Mouse (Mus musculus) hindbrain, embryonic 13.5 days (tissue): ENCODE results near the gene Mgat4a. TPM values are rescaled to one million over a fixed set of nuclear protein-coding genes. Genes with fewer than 3 reads are reported as not detected.

Source experiments
- ATAC-seq: fragments of 200-750 bp; cut with Nextera tagmentation; 2 replicates; pipeline ENCODE4 v1.8.0; 2017; ENCODE audit warnings: moderate TSS enrichment; ENCODE audit not compliant: low FRiP score
- H3K27ac ChIP-seq: fragments of 300-500 bp; sonication (generic); 2 replicates; pipeline ENCODE4 v1.5.1; 2015; ENCODE audit warnings: inconsistent platforms, mild to moderate bottlenecking, moderate library complexity
- H3K27me3 ChIP-seq: fragments of 300-500 bp; sonication (generic); 2 replicates; pipeline ENCODE4 v1.6.1; 2015; ENCODE audit warnings: mild to moderate bottlenecking, inconsistent platforms
- H3K36me3 ChIP-seq: fragments of 300-500 bp; sonication (generic); 2 replicates; pipeline ENCODE4 v1.6.1; 2015; ENCODE audit warnings: mild to moderate bottlenecking, inconsistent platforms
- H3K4me1 ChIP-seq: fragments of 300-500 bp; sonication (generic); replicated peaks from 2 replicates; pipeline ENCODE4 v1.6.1; 2015; ENCODE audit warnings: inconsistent platforms
- H3K4me2 ChIP-seq: fragments of 300-500 bp; sonication (generic); 2 replicates; pipeline ENCODE4 v1.6.1; 2015; ENCODE audit warnings: inconsistent platforms, mild to moderate bottlenecking, moderate library complexity
- H3K4me3 ChIP-seq: fragments of 300-500 bp; sonication (generic); 2 replicates; pipeline ENCODE4 v1.5.1; 2015; ENCODE audit warnings: mild to moderate bottlenecking, inconsistent platforms
- H3K9ac ChIP-seq: fragments of 300-500 bp; sonication (generic); 2 replicates; pipeline ENCODE4 v1.6.1; 2015; ENCODE audit warnings: mild to moderate bottlenecking, inconsistent platforms
- H3K9me3 ChIP-seq: fragments of 300-500 bp; sonication (generic); 2 replicates; pipeline ENCODE4 v1.6.1; 2016; ENCODE audit warnings: inconsistent platforms
- WGBS: fragments of 180-500 bp; shearing (Covaris S2); methylation state at CpG from one replicate; pipeline ENCODE4 v1.1.7; 2015; 5-methylcytosine and 5-hydroxymethylcytosine counted together
- polyA plus RNA-seq: library from polyadenylated mRNA; unstranded; fragments of >200 nt; fragmentation: Nextera tagmentation; extraction: Ambion mirVana; gene quantifications from 2 replicates; pipeline ENCODE4 v1.2.1, GENCODE M21; 2015

Mgat4a gene
- polyA plus RNA-seq, 1 experiment from 2014 or later: 8.0 TPM

GRCm38 (mm10) chr1:37486439-37486838 is 54.4 kb downstream of the Mgat4a start:
- H3K36me3 ChIP-seq: peaks cover 17% of the 10 kb centered on the region
- no peak for ATAC-seq
- no peak overlapping the region for H3K4me3 ChIP-seq
- no peak overlapping the region for H3K9ac ChIP-seq
- H3K4me1 ChIP-seq: no peaks in the 10 kb centered on the region
- H3K9me3 ChIP-seq: no peaks in the 10 kb centered on the region
- H3K27ac ChIP-seq: no peak overlapping the region
- WGBS: 94% methylated on average over 1 of the region's 1 CpGs
- peaks cover 15% of the 10 kb centered on the region for H3K27me3 ChIP-seq
- no peak overlapping the region for H3K4me2 ChIP-seq

GRCm38 (mm10) chr1:37484612-37485011 is 56.2 kb downstream of the Mgat4a start:
- peaks cover 5% of the 10 kb centered on the region; the same call in 1 of the 2 replicates for H3K27me3 ChIP-seq
- no peaks in the 10 kb centered on the region for H3K9me3 ChIP-seq
- ATAC-seq: no peak
- no peak overlapping the region for H3K4me2 ChIP-seq
- no peak overlapping the region for H3K9ac ChIP-seq
- peaks cover 14% of the 10 kb centered on the region for H3K36me3 ChIP-seq
- H3K4me3 ChIP-seq: no peak overlapping the region
- H3K4me1 ChIP-seq: no peaks in the 10 kb centered on the region
- H3K27ac ChIP-seq: no peak overlapping the region
- 92% methylated on average over 4 of the region's 4 CpGs for WGBS

- 98% methylated on average over 2 of the region's 2 CpGs for WGBS
- Histone ChIP-seq H3K9me3 (no peaks in the 10 kb centered on the region), H3K27me3 (no peaks in the 10 kb centered on the region), H3K27ac (no peak overlapping the region), H3K4me2 (no peak overlapping the region), H3K4me1 (no peaks in the 10 kb centered on the region), H3K9ac (no peak overlapping the region), H3K4me3 (no peak overlapping the region), H3K36me3 (no peaks in the 10 kb centered on the region)
- no peak for ATAC-seq
Measured at GRCm38 (mm10) chr1:37481331-37481730, 59.5 kb downstream of the Mgat4a start.

- Histone ChIP-seq H3K27me3 (no peaks in the 10 kb centered on the region), H3K9ac (no peak overlapping the region), H3K36me3 (no peaks in the 10 kb centered on the region), H3K4me1 (no peaks in the 10 kb centered on the region), H3K9me3 (no peaks in the 10 kb centered on the region), H3K4me2 (no peak overlapping the region), H3K4me3 (no peak overlapping the region), H3K27ac (no peak overlapping the region)
- ATAC-seq: no peak
- WGBS: 92% methylated on average over 6 of the region's 6 CpGs
Measured at GRCm38 (mm10) chr1:37480731-37481130, 60.1 kb downstream of the Mgat4a start.

GRCm38 (mm10) chr1:37479759-37480158 is 61.1 kb downstream of the Mgat4a start:
- no peak overlapping the region for H3K4me3 ChIP-seq
- H3K9me3 ChIP-seq: no peaks in the 10 kb centered on the region

GRCm38 (mm10) chr1:37479074-37479473 is 61.7 kb downstream of the Mgat4a start:
- Histone ChIP-seq H3K4me1 (no peaks in the 10 kb centered on the region), H3K9ac (no peak overlapping the region), H3K9me3 (no peaks in the 10 kb centered on the region), H3K27ac (no peak overlapping the region), H3K4me2 (no peak overlapping the region), H3K36me3 (no peaks in the 10 kb centered on the region), H3K4me3 (no peak overlapping the region), H3K27me3 (no peaks in the 10 kb centered on the region)
- 72% methylated on average over 9 of the region's 9 CpGs for WGBS
- no peak for ATAC-seq

More at GRCm38 (mm10) chr1:37479759-37480158, 61.1 kb downstream of the Mgat4a start:
- no peaks in the 10 kb centered on the region for H3K27me3 ChIP-seq
- no peaks in the 10 kb centered on the region for H3K4me1 ChIP-seq
- no peaks in the 10 kb centered on the region for H3K36me3 ChIP-seq
- no peak overlapping the region for H3K27ac ChIP-seq
- 86% methylated on average over 8 of the region's 8 CpGs for WGBS
- no peak for ATAC-seq
- H3K4me2 ChIP-seq: no peak overlapping the region
- H3K9ac ChIP-seq: no peak overlapping the region

- Histone ChIP-seq H3K4me1 (no peaks in the 10 kb centered on the region), H3K9me3 (no peaks in the 10 kb centered on the region), H3K27ac (no peak overlapping the region), H3K27me3 (no peaks in the 10 kb centered on the region), H3K4me3 (no peak overlapping the region), H3K36me3 (no peaks in the 10 kb centered on the region), H3K9ac (no peak overlapping the region), H3K4me2 (no peak overlapping the region)
- ATAC-seq: no peak
- 79% methylated on average over 7 of the region's 7 CpGs for WGBS
Measured at GRCm38 (mm10) chr1:37478416-37478815, 62.4 kb downstream of the Mgat4a start.

- no peak overlapping the region for H3K27ac ChIP-seq
- no peak overlapping the region for H3K4me3 ChIP-seq
- H3K4me2 ChIP-seq: no peak overlapping the region
- H3K9ac ChIP-seq: no peak overlapping the region
- H3K4me1 ChIP-seq: no peaks in the 10 kb centered on the region
- WGBS: 74% methylated on average over 5 of the region's 5 CpGs
- no peaks in the 10 kb centered on the region for H3K27me3 ChIP-seq
- H3K9me3 ChIP-seq: no peaks in the 10 kb centered on the region
- H3K36me3 ChIP-seq: no peaks in the 10 kb centered on the region
- no peak for ATAC-seq
Measured at GRCm38 (mm10) chr1:37477928-37478327, 62.9 kb downstream of the Mgat4a start.

GRCm38 (mm10) chr1:37477250-37477649 is 63.6 kb downstream of the Mgat4a start:
- H3K27me3 ChIP-seq: no peaks in the 10 kb centered on the region
- H3K36me3 ChIP-seq: no peaks in the 10 kb centered on the region
- H3K4me2 ChIP-seq: no peak overlapping the region
- H3K9ac ChIP-seq: no peak overlapping the region
- no peaks in the 10 kb centered on the region for H3K9me3 ChIP-seq
- WGBS: 95% methylated on average over 5 of the region's 5 CpGs
- no peak overlapping the region for H3K4me3 ChIP-seq
- no peaks in the 10 kb centered on the region for H3K4me1 ChIP-seq
- no peak for ATAC-seq
- no peak overlapping the region for H3K27ac ChIP-seq

GRCm38 (mm10) chr1:37475312-37475711 is 65.5 kb downstream of the Mgat4a start:
- no peak for ATAC-seq
- WGBS: 93% methylated on average over 3 of the region's 3 CpGs
- H3K27me3 ChIP-seq: no peaks in the 10 kb centered on the region

GRCm38 (mm10) chr1:37474634-37475190 is 66.1 kb downstream of the Mgat4a start:
- H3K4me2 ChIP-seq: no peak overlapping the region
- no peak overlapping the region for H3K4me3 ChIP-seq
- no peak overlapping the region for H3K27ac ChIP-seq
- WGBS: 91% methylated on average over 6 of the region's 6 CpGs
- H3K9me3 ChIP-seq: no peaks in the 10 kb centered on the region
- no peaks in the 10 kb centered on the region for H3K36me3 ChIP-seq
- ATAC-seq: no peak
- no peaks in the 10 kb centered on the region for H3K4me1 ChIP-seq
- no peak overlapping the region for H3K9ac ChIP-seq
- no peaks in the 10 kb centered on the region for H3K27me3 ChIP-seq

More at GRCm38 (mm10) chr1:37475312-37475711, 65.5 kb downstream of the Mgat4a start:
- Histone ChIP-seq H3K9ac (no peak overlapping the region), H3K9me3 (no peaks in the 10 kb centered on the region), H3K4me1 (no peaks in the 10 kb centered on the region), H3K4me3 (no peak overlapping the region), H3K36me3 (no peaks in the 10 kb centered on the region), H3K27ac (no peak overlapping the region), H3K4me2 (no peak overlapping the region)

GRCm38 (mm10) chr1:37474046-37474445 is 66.8 kb downstream of the Mgat4a start:
- H3K9me3 ChIP-seq: no peaks in the 10 kb centered on the region
- H3K27me3 ChIP-seq: no peaks in the 10 kb centered on the region
- no peak for ATAC-seq
- no peak overlapping the region for H3K9ac ChIP-seq
- 76% methylated on average over 8 of the region's 8 CpGs for WGBS
- no peaks in the 10 kb centered on the region for H3K4me1 ChIP-seq
- H3K4me3 ChIP-seq: no peak overlapping the region
- H3K27ac ChIP-seq: no peak overlapping the region
- no peaks in the 10 kb centered on the region for H3K36me3 ChIP-seq
- no peak overlapping the region for H3K4me2 ChIP-seq

- Histone ChIP-seq H3K9ac (no peak overlapping the region), H3K9me3 (no peaks in the 10 kb centered on the region), H3K4me1 (no peaks in the 10 kb centered on the region), H3K27ac (no peak overlapping the region), H3K36me3 (peaks cover 2% of the 10 kb centered on the region; the same call in 1 of the 2 replicates), H3K4me2 (no peak overlapping the region), H3K27me3 (no peaks in the 10 kb centered on the region), H3K4me3 (no peak overlapping the region)
- no peak for ATAC-seq
- WGBS: 90% methylated on average over 10 of the region's 10 CpGs
Measured at GRCm38 (mm10) chr1:37473251-37473650, 67.6 kb downstream of the Mgat4a start.
